Mouse (Mus musculus) G1E (cell line): ENCODE data around the gene Tent5c. TPM values are rescaled to one million over a fixed set of nuclear protein-coding genes. Genes with fewer than 3 reads are reported as not detected.

Experiments
- ATAC-seq: 2 replicates; pipeline ENCODE4 v1.8.0; 2016; ENCODE audit warnings: mild to moderate bottlenecking; ENCODE audit not compliant: insufficient number of reproducible peaks, poor library complexity, low FRiP score, severe bottlenecking; ENCODE audit errors: extremely low read depth
- DNase-seq: peaks from one replicate; pipeline ENCODE4 v3.0.0; 2012; ENCODE audit warnings: low spot score
- H3K27me3 ChIP-seq: 2 replicates; pipeline ENCODE4 v1.6.1; 2012; ENCODE audit warnings: mild to moderate bottlenecking, low read length, inconsistent platforms; ENCODE audit not compliant: insufficient read depth
- H3K36me3 ChIP-seq: replicated peaks from 2 replicates; pipeline ENCODE3; 2012; ENCODE audit warnings: mild to moderate bottlenecking, inconsistent platforms
- H3K4me1 ChIP-seq: 2 replicates; pipeline ENCODE4 v1.6.1; 2012; ENCODE audit warnings: low read depth, low read length, inconsistent platforms, mixed read lengths; ENCODE audit not compliant: insufficient read depth
- H3K4me3 ChIP-seq: 2 replicates; pipeline ENCODE4 v1.5.1; 2012; ENCODE audit warnings: low read depth, mild to moderate bottlenecking, inconsistent platforms, low read length, moderate library complexity, mixed read lengths
- H3K9me3 ChIP-seq: replicated peaks from 2 replicates; pipeline ENCODE4 v1.6.1; 2012; ENCODE audit warnings: inconsistent platforms
- CTCF ChIP-seq: IDR thresholded peaks from 2 replicates; pipeline ENCODE4 v1.5.1; 2012; ENCODE audit warnings: low read depth, low read length, inconsistent platforms, mixed read lengths
- GATA1 ChIP-seq: IDR thresholded peaks from 2 replicates; pipeline ENCODE4 v1.6.1; 2012; ENCODE audit warnings: borderline replicate concordance, low read length, inconsistent platforms, mixed read lengths
- GATA2 ChIP-seq: IDR thresholded peaks from 2 replicates; pipeline ENCODE4 v1.6.1; 2012; ENCODE audit warnings: low read depth, low read length, inconsistent platforms, borderline replicate concordance
- POLR2AphosphoS5 ChIP-seq: IDR thresholded peaks from 2 replicates; pipeline ENCODE4 v1.6.1; 2012; ENCODE audit warnings: low read depth, low read length, inconsistent platforms; ENCODE audit not compliant: insufficient replicate concordance
- TAL1 ChIP-seq: conservative IDR thresholded peaks from 2 replicates; pipeline ENCODE4 v1.6.1; 2012; ENCODE audit warnings: low read depth, low read length, inconsistent platforms, mixed read lengths
- polyA plus RNA-seq: library from polyadenylated mRNA; stranded (reverse); fragments of >175 nt; gene quantifications from 2 replicates; pipeline ENCODE4 v1.2.3, GENCODE M21; 2012
- total RNA-seq, 2 experiments: library from RNA; stranded (forward) in 1 of 2; stranded (reverse) in 1 of 2; fragments of 200-1000 nt in 1 of 2; fragments of >200 nt in 1 of 2; fragmentation: Nextera tagmentation in 1 of 2; gene quantifications; 2 replicates each; pipeline ENCODE4 v1.2.3; 2014 to 2017

Tent5c gene
- total and polyA plus RNA-seq, 3 experiments: 6.1 to 81.3 (median 74.4) TPM

- H3K4me1 ChIP-seq: peaks cover 52% of the 10 kb centered on the region
- no peak overlapping the region for H3K4me3 ChIP-seq
- DNase-seq: no peak
- ATAC-seq: no peak
- no peaks in the 10 kb centered on the region; the same call in 1 of the 2 replicates for H3K27me3 ChIP-seq
- no peaks in the 10 kb centered on the region for H3K9me3 ChIP-seq
- TF ChIP-seq GATA1: no peak
- TF ChIP-seq POLR2AphosphoS5: no peak
- TF ChIP-seq CTCF: no peak
- H3K36me3 ChIP-seq: no peaks in the 10 kb centered on the region
Measured at GRCm38 (mm10) chr3:100427548-100427947, 61.6 kb downstream of the Tent5c start.

GRCm38 (mm10) chr3:100422392-100423167, 66.5 kb downstream of the Tent5c start:
- TF ChIP-seq CTCF (peak; percentile 43), GATA2 (no peak)
- no peaks in the 10 kb centered on the region for H3K9me3 ChIP-seq
- H3K27me3 ChIP-seq: peaks cover 30% of the 10 kb centered on the region
- H3K4me3 ChIP-seq: no peak overlapping the region
- no peaks in the 10 kb centered on the region for H3K36me3 ChIP-seq
- DNase-seq (peak; percentile 59), ATAC-seq (peak; percentile 50; the same call in 1 of the 2 replicates)
- peaks cover 19% of the 10 kb centered on the region for H3K4me1 ChIP-seq

GRCm38 (mm10) chr3:100421354-100421753, 67.8 kb downstream of the Tent5c start:
- Histone ChIP-seq H3K36me3 (no peaks in the 10 kb centered on the region), H3K27me3 (peaks cover 38% of the 10 kb centered on the region), H3K9me3 (no peaks in the 10 kb centered on the region), H3K4me1 (peaks cover 13% of the 10 kb centered on the region), H3K4me3 (no peak overlapping the region)
- ATAC-seq (no peak), DNase-seq (no peak)
- TF ChIP-seq GATA1: no peak
- TF ChIP-seq GATA2: no peak
- TF ChIP-seq CTCF: no peak
- TF ChIP-seq TAL1: no peak
- no peak for TF ChIP-seq POLR2AphosphoS5

DNA sequence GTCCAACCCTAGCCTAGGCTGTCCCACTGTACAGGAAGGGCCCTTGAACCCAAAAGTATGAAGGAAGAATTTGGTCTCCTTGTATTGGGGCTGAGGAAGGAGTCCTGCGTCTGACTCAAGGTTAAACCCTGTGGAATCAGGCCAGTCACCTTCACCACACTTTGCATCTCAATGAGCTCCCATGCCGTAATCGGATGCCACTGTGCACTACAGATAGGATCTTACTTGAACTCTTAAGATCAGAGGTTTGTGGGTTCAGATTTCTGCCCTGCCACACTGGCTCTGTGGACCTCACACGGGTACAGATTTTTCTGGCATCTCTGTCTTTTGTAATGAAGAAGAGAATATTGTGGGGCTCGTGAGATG, 68.5 kb downstream of the Tent5c start:
- H3K9me3 ChIP-seq: no peaks in the 10 kb centered on the region
- no peak for TF ChIP-seq GATA1
- TF ChIP-seq GATA2: no peak
- TF ChIP-seq CTCF: no peak
- TF ChIP-seq TAL1: no peak
- H3K27me3 ChIP-seq: peaks cover 40% of the 10 kb centered on the region
- no peak overlapping the region for H3K4me3 ChIP-seq
- H3K4me1 ChIP-seq: peaks cover 12% of the 10 kb centered on the region
- no peak for ATAC-seq
- H3K36me3 ChIP-seq: no peaks in the 10 kb centered on the region
- no peak for DNase-seq

GRCm38 (mm10) chr3:100419962-100420690, 69.0 kb downstream of the Tent5c start:
- ATAC-seq (no peak), DNase-seq (no peak)
- Histone ChIP-seq H3K4me1 (peaks cover 9% of the 10 kb centered on the region), H3K4me3 (no peak overlapping the region), H3K36me3 (no peaks in the 10 kb centered on the region), H3K9me3 (no peaks in the 10 kb centered on the region), H3K27me3 (peaks cover 44% of the 10 kb centered on the region)
- TF ChIP-seq CTCF (no peak), TAL1 (no peak), GATA1 (no peak), GATA2 (no peak), POLR2AphosphoS5 (no peak)

DNA sequence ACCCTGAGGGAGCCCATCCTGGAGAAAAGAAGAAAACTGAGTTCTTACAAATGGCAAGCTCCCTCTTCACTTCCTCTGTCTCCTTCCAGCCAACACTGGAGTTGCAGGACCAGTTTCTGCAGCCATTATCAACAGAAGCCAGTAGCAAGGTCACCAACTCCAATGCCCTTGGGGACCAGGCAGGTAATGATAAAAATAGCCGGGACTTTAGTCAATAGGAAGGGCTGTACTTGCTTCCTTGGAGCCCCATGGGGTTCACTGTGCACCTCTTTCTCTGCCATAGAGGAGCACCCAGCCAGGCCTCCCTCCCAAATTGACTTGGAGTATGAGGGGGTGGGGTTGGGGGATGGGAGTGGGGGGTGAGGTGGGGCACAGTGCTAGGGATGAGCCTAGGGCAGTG, 70.7 kb downstream of the Tent5c start:
- H3K4me3 ChIP-seq: no peak overlapping the region
- H3K9me3 ChIP-seq: no peaks in the 10 kb centered on the region
- no peaks in the 10 kb centered on the region for H3K36me3 ChIP-seq
- no peak for DNase-seq
- no peak for TF ChIP-seq POLR2AphosphoS5
- no peak for TF ChIP-seq GATA2
- TF ChIP-seq GATA1: no peak
- no peak for TF ChIP-seq TAL1
- TF ChIP-seq CTCF: no peak
- no peak for ATAC-seq
- H3K27me3 ChIP-seq: peaks cover 48% of the 10 kb centered on the region
- peaks cover 7% of the 10 kb centered on the region; the same call in 1 of the 2 replicates for H3K4me1 ChIP-seq

GRCm38 (mm10) chr3:100417772-100418311, 71.3 kb downstream of the Tent5c start:
- Histone ChIP-seq H3K4me1 (peaks cover 6% of the 10 kb centered on the region; the same call in 1 of the 2 replicates), H3K9me3 (no peaks in the 10 kb centered on the region), H3K4me3 (no peak overlapping the region), H3K27me3 (peaks cover 48% of the 10 kb centered on the region), H3K36me3 (no peaks in the 10 kb centered on the region)
- no peak for TF ChIP-seq GATA2
- TF ChIP-seq POLR2AphosphoS5: no peak
- no peak for TF ChIP-seq CTCF
- TF ChIP-seq GATA1: no peak
- no peak for TF ChIP-seq TAL1
- DNase-seq (no peak), ATAC-seq (no peak)
